Mouse (Mus musculus): Measurements from ENCODE around the gene Ssr2.

The Ssr2 gene

GRCm38 (mm10) chr3:88575540-88575939, at the start of gene Ssr2:
Gene Ssr2, plus strand, starts transcription at chr3:88575876.
- DNase-seq (ENCODE audit: low spot score): no peak

DNA sequence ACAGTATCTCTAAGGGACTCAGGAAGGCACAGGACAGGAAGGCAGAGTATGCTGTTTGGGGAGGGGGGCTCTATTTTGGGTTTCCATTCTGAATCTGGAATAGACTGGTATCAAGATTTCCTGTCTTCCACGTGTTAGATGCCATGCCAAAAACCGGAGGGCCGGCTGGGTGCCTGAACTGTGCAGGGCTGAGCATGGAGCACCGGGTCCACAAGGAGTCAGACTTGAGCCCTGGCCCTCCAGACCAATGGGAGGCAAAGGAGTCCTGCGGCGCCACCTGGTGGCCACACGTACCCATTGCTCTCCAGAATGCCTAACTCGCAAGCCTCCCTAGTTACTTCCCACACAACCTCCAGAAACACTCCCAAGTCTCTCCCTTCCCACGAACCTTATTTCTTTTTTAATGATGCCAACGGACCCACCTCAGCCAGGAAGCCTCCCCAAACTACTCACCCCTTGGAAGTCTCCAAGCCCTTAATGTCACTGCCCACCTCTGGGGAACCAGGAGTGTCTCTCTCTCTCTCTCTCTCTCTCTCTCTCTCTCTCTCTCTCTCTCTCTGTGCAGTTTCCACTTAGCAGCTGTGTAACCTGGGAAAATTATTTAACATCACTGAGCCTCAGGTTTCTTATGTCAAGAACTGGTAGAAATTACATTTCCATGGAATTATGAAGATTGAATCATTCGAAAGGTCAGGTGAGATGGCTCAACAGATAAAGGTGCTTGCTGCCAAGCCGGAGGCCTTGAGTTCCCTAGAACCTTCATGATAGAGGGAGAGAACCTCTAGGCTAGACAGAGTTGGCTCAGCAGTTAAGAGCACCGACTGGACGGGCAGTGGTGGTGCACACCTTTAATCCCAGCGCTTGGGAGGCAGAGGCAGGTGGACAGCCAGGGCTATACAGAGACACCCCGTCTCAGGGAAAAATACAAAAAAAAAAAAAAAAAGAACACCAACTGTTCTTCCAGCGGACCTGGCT, 49.2 kb upstream of the Ssr2 start:
- peak; percentile 94 for DNase-seq (ENCODE audit: low spot score)

DNA sequence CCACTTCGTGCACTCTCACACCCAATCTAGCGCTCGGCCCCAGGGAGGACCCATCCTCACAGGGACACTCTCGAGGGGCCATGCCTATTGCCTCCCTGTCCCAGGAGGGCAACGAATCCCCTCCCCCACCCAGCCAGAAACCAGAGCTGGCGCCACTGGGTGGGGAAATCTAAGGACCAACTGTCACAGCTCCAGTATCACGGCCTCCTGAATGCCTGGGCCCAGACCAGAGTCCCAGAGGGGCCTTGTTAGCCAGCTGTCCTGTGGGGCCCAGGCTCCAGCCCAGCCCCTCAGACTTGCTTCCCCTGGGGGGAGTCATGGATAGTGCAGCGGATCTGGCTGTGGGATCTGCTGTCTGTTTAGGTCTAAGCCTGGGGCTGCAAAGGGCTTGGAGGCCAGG, 48.1 kb upstream of the Ssr2 start:
- DNase-seq (ENCODE audit: low spot score): peak; percentile 49

- DNase-seq (ENCODE audit: low spot score): no peak
These were observed 47.0 kb upstream of the Ssr2 start for GRCm38 (mm10) chr3:88528646-88529045.

DNA sequence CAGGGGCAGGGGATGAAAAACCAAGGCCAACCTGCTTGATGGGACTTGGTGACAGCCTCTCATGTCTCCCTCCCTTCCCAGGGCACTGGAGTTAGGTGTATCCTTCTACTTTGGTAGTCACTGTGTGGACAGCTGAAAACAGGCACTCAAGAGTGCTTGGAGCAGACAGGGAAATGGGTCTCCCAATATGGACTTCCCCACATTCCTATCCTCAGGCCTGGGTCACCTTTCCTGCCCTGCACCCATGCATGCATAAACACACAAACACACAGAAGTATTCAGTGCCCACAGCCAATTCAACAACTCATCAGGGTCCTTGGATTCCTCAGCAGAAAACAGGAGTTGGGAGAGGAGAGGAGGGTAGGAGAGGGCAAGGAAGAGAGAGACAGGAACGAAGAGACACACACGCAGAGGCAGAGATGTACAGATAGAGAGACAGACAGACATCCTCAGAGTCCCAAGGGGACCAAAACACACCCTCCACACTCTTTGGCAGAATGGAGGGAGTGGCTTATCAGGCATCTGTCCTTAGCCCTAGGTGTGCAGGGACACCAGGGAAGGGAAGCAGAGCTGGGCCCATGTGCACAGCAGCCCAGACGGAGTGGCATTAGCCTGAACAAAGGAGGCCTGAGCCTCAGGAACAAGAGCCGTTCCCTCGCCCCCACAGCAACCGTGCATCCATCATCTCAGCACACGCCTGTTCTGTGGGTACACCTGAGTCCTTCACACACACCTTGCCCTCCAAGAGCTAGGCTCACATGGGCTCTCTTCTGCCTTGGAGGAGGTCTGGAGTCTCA, 46.3 kb upstream of the Ssr2 start:
- peak; percentile 25 for DNase-seq (ENCODE audit: low spot score)

DNA sequence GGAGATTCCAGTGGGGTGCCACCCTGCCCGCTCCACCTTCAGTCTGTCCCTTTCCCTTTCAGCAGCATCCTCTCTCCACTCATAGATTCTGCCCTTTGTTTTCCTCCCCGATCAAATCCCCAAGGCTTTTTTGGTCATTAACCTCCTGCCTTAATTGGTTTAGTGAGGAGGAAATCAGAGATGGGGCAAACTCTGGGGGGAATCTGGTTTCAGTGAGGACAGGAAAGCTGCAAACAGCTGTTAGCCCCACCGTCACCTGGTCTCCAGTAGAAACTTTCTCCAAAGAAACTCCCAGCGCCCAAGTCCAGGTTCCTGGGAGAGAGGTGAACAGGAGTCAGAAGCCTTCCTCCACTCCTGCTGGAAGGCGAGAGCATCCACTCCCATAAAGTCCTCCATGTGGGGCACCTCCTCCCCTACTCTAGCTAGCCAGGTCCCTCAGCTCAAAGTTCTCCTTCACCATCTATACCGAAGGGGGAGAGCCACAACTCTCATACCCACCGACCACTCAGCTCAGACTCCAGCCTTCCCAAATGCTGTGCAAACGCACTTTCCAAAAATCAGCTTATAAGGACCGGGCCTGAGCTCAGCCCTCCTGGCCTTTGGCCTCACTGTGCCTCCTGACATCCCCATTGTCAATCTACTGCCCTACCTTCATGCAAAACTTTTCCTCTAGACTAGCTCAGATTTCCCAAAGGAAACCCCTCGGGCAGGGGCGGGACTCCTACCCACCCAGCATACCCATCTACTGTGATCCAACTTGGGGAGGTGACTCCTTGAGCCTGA, 45.4 kb upstream of the Ssr2 start:
- DNase-seq (ENCODE audit: low spot score): no peak

GRCm38 (mm10) chr3:88531348-88532298, 44.1 kb upstream of the Ssr2 start:
- DNase-seq (ENCODE audit: low spot score): peak; percentile 85

- DNase-seq (ENCODE audit: low spot score): no peak
These were observed 43.4 kb upstream of the Ssr2 start, which contains the start of gene Mex3a for GRCm38 (mm10) chr3:88532299-88532674. Gene Mex3a, plus strand, starts transcription at chr3:88532395.

DNA sequence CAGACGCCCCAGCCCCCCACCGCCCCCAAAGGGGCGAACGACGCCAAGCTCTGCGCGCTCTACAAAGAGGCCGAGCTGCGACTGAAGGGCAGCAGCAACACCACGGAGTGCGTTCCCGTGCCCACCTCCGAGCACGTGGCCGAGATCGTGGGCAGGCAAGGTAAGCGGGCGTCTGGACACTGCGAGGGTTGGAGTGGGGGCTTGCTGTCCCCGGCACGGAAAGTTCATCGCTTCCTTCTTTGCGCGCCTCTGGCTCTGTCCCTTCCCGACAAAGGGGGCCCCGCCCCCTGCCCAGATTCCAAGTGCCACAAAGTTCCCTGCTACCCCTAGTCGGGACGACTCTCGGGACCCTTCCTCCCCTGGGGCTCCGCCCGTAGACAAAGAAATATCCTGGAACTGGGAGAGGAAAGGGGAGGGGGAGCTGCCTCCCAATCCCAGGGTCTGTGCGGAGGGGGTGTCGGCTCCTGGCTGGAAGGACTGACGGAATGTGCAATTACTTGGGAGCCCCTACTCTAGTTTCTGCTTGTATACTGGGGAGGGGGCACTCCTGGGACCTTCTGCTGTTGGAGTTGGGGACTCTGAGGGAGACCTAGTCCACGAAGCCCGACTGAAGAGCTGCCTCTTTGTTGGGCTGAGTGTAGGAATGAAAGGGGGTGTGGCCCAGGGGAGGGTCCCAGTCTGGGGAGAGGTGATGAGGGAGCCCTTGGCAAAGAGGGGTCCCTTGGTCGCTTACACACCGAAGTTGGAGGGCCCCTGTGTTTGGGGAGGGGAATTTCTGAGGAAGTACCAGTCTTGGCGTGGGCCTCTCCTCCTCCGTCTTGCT, 42.8 kb upstream of the Ssr2 start:
- DNase-seq (ENCODE audit: low spot score): peak; percentile 40

DNA sequence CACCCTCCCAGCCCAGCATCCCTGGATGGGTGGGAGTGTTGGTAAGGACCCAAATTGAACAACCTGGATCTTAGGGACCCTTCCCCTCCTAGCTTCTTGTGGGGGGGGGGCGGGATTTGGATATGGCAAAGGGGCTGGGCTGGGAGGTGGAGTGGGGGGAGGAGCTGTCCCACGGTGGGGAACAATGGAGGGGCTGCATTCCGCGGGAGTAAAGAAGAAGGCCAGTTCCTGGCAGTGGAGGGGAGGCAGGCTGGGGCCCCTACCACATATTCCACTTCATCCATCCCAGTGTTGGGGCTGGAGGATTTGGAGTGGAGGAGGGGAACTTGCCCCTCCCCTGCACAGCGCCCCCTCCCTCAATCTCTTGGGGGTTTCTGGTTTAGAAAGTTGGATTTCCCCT, 42.0 kb upstream of the Ssr2 start:
- DNase-seq (ENCODE audit: low spot score): no peak

DNA sequence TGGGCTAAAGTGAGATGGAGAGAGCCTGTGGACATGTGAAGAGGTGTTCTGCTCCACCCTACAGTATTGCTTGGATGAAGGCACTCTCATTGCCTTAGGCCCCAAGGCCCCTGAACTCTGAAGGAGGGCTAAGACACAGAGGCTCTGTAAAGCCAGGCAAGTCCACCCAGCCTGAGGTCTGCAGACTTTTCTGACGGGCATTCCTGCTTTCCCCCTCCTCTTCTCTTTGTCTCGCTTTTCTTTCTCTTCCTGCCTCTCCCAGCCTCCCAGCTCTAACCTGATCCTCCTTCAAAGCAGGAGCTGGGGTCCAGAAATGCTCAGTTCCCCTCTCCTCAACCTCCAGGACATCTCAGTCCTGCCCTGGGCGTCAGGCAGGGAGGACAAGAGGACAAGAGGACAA, 40.7 kb upstream of the Ssr2 start:
- no peak for DNase-seq (ENCODE audit: low spot score)

- DNase-seq (ENCODE audit: low spot score): no peak
These were observed 40.1 kb upstream of the Ssr2 start for GRCm38 (mm10) chr3:88535527-88535926.

- no peak for DNase-seq (ENCODE audit: low spot score)
These were observed 39.4 kb upstream of the Ssr2 start for GRCm38 (mm10) chr3:88536103-88536930.

DNA sequence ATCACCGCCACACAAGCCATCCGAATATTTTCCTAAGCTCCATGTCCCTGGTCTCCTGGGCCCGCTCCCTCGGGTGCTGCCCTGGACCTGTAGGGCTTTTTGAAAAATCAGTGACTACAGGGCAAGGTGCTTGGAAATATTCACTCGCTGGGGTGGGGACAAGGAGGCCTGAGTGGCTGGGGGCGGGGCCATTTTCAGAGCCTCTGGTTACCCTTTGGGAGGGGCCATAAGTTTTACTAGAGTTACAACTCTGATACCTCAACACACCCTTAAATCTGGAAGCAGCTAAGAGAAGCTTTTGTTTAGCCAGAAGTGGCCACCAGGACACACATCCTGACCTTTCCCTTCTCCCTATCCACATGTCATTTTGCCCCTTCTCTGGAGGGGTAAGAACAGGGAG, 38.5 kb upstream of the Ssr2 start:
- no peak for DNase-seq (ENCODE audit: low spot score)

DNA sequence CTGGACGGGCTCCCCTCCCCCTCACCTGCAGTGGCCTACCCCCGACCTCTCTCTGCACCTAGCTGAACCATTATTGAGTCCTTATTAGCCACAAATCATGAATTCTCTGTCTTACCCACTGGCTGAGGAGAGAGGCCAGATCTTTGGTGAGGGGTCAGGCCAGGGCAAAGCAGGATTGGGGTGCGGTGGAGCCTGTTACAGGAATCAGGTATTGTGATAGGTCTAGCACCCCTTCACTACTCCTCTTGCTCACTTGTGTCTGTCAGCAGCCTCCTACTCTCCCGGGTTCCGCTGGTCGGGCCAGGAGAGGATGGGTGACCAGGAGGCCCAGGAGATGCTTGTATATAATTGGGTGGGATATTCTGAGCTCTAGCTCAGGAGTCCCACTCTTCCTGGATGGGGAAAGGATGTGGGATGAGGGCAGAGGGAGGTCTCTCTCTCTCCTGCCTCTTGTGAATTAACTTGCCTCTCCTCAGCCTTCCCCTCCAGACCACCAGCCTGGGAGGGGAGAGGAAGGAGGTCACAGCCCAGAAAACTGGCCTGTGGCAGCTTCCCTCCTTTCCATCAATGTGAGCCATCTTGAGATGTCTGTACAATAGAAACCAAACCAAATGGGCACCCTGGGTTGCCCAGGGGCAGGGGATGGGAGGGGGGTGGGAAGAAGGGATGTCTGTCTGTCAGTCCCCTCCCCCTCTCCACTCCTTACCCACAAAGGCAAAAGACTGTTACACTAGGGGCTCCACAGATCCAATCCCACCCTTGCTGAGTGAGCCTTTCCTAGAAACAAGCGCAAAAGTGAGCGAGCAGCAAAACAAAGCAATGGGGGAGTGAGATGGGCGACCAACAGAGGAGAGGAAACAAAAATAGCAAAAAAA, 37.2 kb upstream of the Ssr2 start:
- no peak for DNase-seq (ENCODE audit: low spot score)

DNA sequence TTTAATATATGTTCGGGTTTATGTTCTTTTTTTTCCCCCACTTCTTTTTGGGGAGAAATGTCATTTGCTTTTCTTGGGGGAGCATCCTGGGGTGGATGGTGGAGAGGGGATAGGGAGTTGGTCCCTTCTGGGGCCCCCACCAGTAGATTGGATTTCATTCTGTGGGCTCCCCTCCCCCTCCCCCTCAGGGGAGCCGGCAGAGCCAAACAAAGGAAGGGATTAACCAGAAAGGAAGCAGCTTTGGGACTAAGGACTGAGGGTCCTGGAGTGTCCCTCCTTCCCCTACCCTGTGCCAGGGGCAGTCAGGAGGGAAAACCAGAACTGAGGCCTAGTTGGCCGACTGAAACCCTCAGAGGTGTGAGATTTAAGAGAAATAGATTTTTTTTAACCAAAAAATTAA, 36.3 kb upstream of the Ssr2 start:
- no peak for DNase-seq (ENCODE audit: low spot score)

GRCm38 (mm10) chr3:88540085-88540484, 35.6 kb upstream of the Ssr2 start:
- peak; percentile 40 for DNase-seq (ENCODE audit: low spot score)
